Mouse (Mus musculus): ENCODE data around the gene Arf1. TPM values are rescaled to one million over a fixed set of nuclear protein-coding genes. Genes with fewer than 3 reads are reported as not detected.

The Arf1 gene
- 645 and 651 TPM in 2 replicates for polyA plus RNA-seq (2016; fragmentation: Nextera tagmentation; extraction: Ambion mirVana)

GRCm38 (mm10) chr11:59228122-59228953 lies at the start of gene Arf1:
Arf1 (minus strand) TSS chr11:59228270.
- Histone ChIP-seq H3K36me3 (replicated peaks) (peaks cover 9% of the 10 kb centered on the region), H3K9me3 (no peaks in the 10 kb centered on the region)
- WGBS: 4% methylated on average over 59 of the region's 59 CpGs

GRCm38 (mm10) chr11:59276877-59277276 lies 48.8 kb upstream of the Arf1 start:
- no peaks in the 10 kb centered on the region for H3K9me3 ChIP-seq
- no peaks in the 10 kb centered on the region for H3K36me3 ChIP-seq (replicated peaks)
- no peak overlapping the region for H3K27ac ChIP-seq (replicated peaks)
- DNase-seq (ENCODE audit: low spot score): no peak
- no peak overlapping the region for H3K4me3 ChIP-seq
- H3K4me1 ChIP-seq: peaks cover 7% of the 10 kb centered on the region; the same call in 1 of the 2 replicates
- H3K27me3 ChIP-seq (replicated peaks; ENCODE audit: low read depth, poor library complexity, severe bottlenecking): peaks cover 66% of the 10 kb centered on the region
- 32% methylated on average over 2 of the region's 2 CpGs for WGBS

More at GRCm38 (mm10) chr11:59228122-59228953, at the start of gene Arf1:
- H3K27ac ChIP-seq (replicated peaks): peak within 1 kb of the TSS; percentile 98
- H3K27me3 ChIP-seq (replicated peaks; ENCODE audit: low read depth, poor library complexity, severe bottlenecking): no peaks in the 10 kb centered on the region
- H3K4me1 ChIP-seq: peaks cover 39% of the 10 kb centered on the region
- peak; percentile 97 for DNase-seq (ENCODE audit: low spot score)
- H3K4me3 ChIP-seq: peak within 1 kb of the TSS; percentile 99

GRCm38 (mm10) chr11:59274184-59274583 lies 46.1 kb upstream of the Arf1 start:
- H3K27ac ChIP-seq (replicated peaks): no peak overlapping the region
- H3K4me3 ChIP-seq: no peak overlapping the region
- H3K27me3 ChIP-seq (replicated peaks; ENCODE audit: low read depth, poor library complexity, severe bottlenecking): peaks cover 48% of the 10 kb centered on the region
- H3K9me3 ChIP-seq: no peaks in the 10 kb centered on the region
- no peak for DNase-seq (ENCODE audit: low spot score)
- 76% methylated on average over 3 of the region's 3 CpGs for WGBS
- H3K36me3 ChIP-seq (replicated peaks): no peaks in the 10 kb centered on the region
- peaks cover 10% of the 10 kb centered on the region; the same call in 1 of the 2 replicates for H3K4me1 ChIP-seq

GRCm38 (mm10) chr11:59266727-59267126 lies 38.7 kb upstream of the Arf1 start:
- 0 out of 2 replicates have a peak, but pooled peaks cover 7% of the 10 kb centered on the region for H3K9me3 ChIP-seq
- peaks cover 72% of the 10 kb centered on the region for H3K27me3 ChIP-seq (replicated peaks; ENCODE audit: low read depth, poor library complexity, severe bottlenecking)
- DNase-seq (ENCODE audit: low spot score): no peak

GRCm38 (mm10) chr11:59265154-59265813 lies 37.2 kb upstream of the Arf1 start:
- H3K4me3 ChIP-seq: no peak overlapping the region

More at GRCm38 (mm10) chr11:59266727-59267126, 38.7 kb upstream of the Arf1 start:
- 16% methylated on average over 6 of the region's 6 CpGs for WGBS
- peaks cover 35% of the 10 kb centered on the region for H3K4me1 ChIP-seq
- H3K27ac ChIP-seq (replicated peaks): no peak overlapping the region
- no peaks in the 10 kb centered on the region for H3K36me3 ChIP-seq (replicated peaks)
- H3K4me3 ChIP-seq: no peak overlapping the region

GRCm38 (mm10) chr11:59264593-59264992 lies 36.5 kb upstream of the Arf1 start:
- 0 out of 2 replicates have a peak, but pooled peaks cover 7% of the 10 kb centered on the region for H3K9me3 ChIP-seq
- peaks cover 91% of the 10 kb centered on the region for H3K27me3 ChIP-seq (replicated peaks; ENCODE audit: low read depth, poor library complexity, severe bottlenecking)
- no peaks in the 10 kb centered on the region for H3K36me3 ChIP-seq (replicated peaks)

More at GRCm38 (mm10) chr11:59265154-59265813, 37.2 kb upstream of the Arf1 start:
- WGBS: 58% methylated on average over 8 of the region's 8 CpGs
- no peak for DNase-seq (ENCODE audit: low spot score)
- H3K9me3 ChIP-seq: 0 out of 2 replicates have a peak, but pooled peaks cover 7% of the 10 kb centered on the region
- H3K27me3 ChIP-seq (replicated peaks; ENCODE audit: low read depth, poor library complexity, severe bottlenecking): peaks cover 86% of the 10 kb centered on the region
- no peak overlapping the region for H3K27ac ChIP-seq (replicated peaks)
- peaks cover 31% of the 10 kb centered on the region for H3K4me1 ChIP-seq
- no peaks in the 10 kb centered on the region for H3K36me3 ChIP-seq (replicated peaks)

GRCm38 (mm10) chr11:59263870-59264563 lies 35.9 kb upstream of the Arf1 start:
- peak overlapping the region; percentile 73 for H3K27ac ChIP-seq (replicated peaks)
- no peaks in the 10 kb centered on the region for H3K36me3 ChIP-seq (replicated peaks)
- peaks cover 31% of the 10 kb centered on the region for H3K4me1 ChIP-seq
- under 1% methylated on average over 56 of the region's 56 CpGs for WGBS
- peak; percentile 71 for DNase-seq (ENCODE audit: low spot score)
- peaks cover 85% of the 10 kb centered on the region for H3K27me3 ChIP-seq (replicated peaks; ENCODE audit: low read depth, poor library complexity, severe bottlenecking)
- H3K4me3 ChIP-seq: peak overlapping the region; percentile 62
- 0 out of 2 replicates have a peak, but pooled peaks cover 7% of the 10 kb centered on the region for H3K9me3 ChIP-seq

More at GRCm38 (mm10) chr11:59264593-59264992, 36.5 kb upstream of the Arf1 start:
- Histone ChIP-seq H3K4me3 (peak overlapping the region; percentile 62), H3K4me1 (peaks cover 31% of the 10 kb centered on the region), H3K27ac (replicated peaks) (peak overlapping the region; percentile 73; the same call in 1 of the 2 replicates)
- 2% methylated on average over 8 of the region's 8 CpGs for WGBS
- peak; percentile 34 for DNase-seq (ENCODE audit: low spot score)

- no peak for DNase-seq (ENCODE audit: low spot score)
- Histone ChIP-seq H3K36me3 (replicated peaks) (no peaks in the 10 kb centered on the region), H3K4me3 (no peak overlapping the region), H3K27me3 (replicated peaks; ENCODE audit: low read depth, poor library complexity, severe bottlenecking) (peaks cover 76% of the 10 kb centered on the region), H3K27ac (replicated peaks) (no peak overlapping the region), H3K4me1 (peaks cover 31% of the 10 kb centered on the region), H3K9me3 (no peaks in the 10 kb centered on the region)
Observed at GRCm38 (mm10) chr11:59262308-59262707, 34.2 kb upstream of the Arf1 start.

GRCm38 (mm10) chr11:59260706-59261493 lies 32.8 kb upstream of the Arf1 start:
- peaks cover 68% of the 10 kb centered on the region for H3K27me3 ChIP-seq (replicated peaks; ENCODE audit: low read depth, poor library complexity, severe bottlenecking)
- H3K9me3 ChIP-seq: no peaks in the 10 kb centered on the region
- WGBS: 81% methylated on average over 10 of the region's 10 CpGs
- H3K4me1 ChIP-seq: peaks cover 22% of the 10 kb centered on the region
- no peaks in the 10 kb centered on the region for H3K36me3 ChIP-seq (replicated peaks)
- DNase-seq (ENCODE audit: low spot score): no peak
- H3K27ac ChIP-seq (replicated peaks): no peak overlapping the region
- H3K4me3 ChIP-seq: no peak overlapping the region

- H3K9me3 ChIP-seq: no peaks in the 10 kb centered on the region
- no peak for DNase-seq (ENCODE audit: low spot score)
- H3K4me1 ChIP-seq: peaks cover 13% of the 10 kb centered on the region
- 83% methylated on average over 7 of the region's 7 CpGs for WGBS
- peaks cover 65% of the 10 kb centered on the region for H3K27me3 ChIP-seq (replicated peaks; ENCODE audit: low read depth, poor library complexity, severe bottlenecking)
- no peak overlapping the region for H3K27ac ChIP-seq (replicated peaks)
- H3K36me3 ChIP-seq (replicated peaks): no peaks in the 10 kb centered on the region
- H3K4me3 ChIP-seq: no peak overlapping the region
Observed at GRCm38 (mm10) chr11:59259647-59260046, 31.6 kb upstream of the Arf1 start.

GRCm38 (mm10) chr11:59248101-59248500 lies 20.0 kb upstream of the Arf1 start:
- Histone ChIP-seq H3K27ac (replicated peaks) (no peak overlapping the region), H3K4me1 (no peaks in the 10 kb centered on the region), H3K36me3 (replicated peaks) (no peaks in the 10 kb centered on the region), H3K27me3 (replicated peaks; ENCODE audit: low read depth, poor library complexity, severe bottlenecking) (peaks cover 61% of the 10 kb centered on the region), H3K4me3 (no peak overlapping the region), H3K9me3 (no peaks in the 10 kb centered on the region)
- 71% methylated on average over 10 of the region's 10 CpGs for WGBS
- DNase-seq (ENCODE audit: low spot score): no peak
